Mouse (Mus musculus) olfactory bulb, adult 2 months (tissue): ENCODE data around the gene Ppp4r4.

Experiments
- CTCF ChIP-seq: fragments of 200-500 bp; IDR thresholded peaks from 2 replicates; pipeline ENCODE4 v1.5.1; 2012; ENCODE audit warnings: low read depth, mild to moderate bottlenecking, low read length, moderate library complexity; ENCODE audit not compliant: insufficient read depth
- POLR2A ChIP-seq: fragments of 200-500 bp; IDR thresholded peaks from 2 replicates; pipeline ENCODE4 v1.6.1; 2012; ENCODE audit warnings: mild to moderate bottlenecking, low read depth, low read length, moderate library complexity; ENCODE audit not compliant: insufficient read depth

DNA sequence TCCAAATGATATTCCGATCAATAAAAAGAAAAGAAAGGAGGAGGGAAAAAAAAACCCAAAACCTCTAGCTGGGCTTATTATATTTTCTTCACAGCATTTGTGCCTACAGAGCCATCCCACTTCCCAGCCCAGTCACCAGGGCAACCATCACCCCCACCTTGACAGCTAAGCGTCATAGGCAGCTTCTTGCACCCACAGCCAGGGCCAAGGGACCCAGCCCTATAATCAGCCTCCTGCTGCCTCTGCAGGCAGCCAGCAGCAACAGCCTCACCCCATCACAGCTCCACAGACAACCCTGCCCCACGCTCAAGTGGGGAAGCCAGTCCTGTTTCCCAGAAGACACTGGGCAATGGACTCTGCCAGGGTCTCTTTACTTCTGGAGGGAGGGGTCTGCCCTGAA is 17.7 kb upstream of the Ppp4r4 start:
- TF ChIP-seq POLR2A (no peak), CTCF (no peak; the same call in 1 of the 2 replicates)
